Mouse (Mus musculus) ovary, adult 18-20 months (tissue): ENCODE data around the gene Manba.

Source experiments
- DNase-seq: peaks from one replicate; pipeline ENCODE4 v3.0.0; 2022; ENCODE audit warnings: low spot score, mixed read lengths

Gene Manba

DNA sequence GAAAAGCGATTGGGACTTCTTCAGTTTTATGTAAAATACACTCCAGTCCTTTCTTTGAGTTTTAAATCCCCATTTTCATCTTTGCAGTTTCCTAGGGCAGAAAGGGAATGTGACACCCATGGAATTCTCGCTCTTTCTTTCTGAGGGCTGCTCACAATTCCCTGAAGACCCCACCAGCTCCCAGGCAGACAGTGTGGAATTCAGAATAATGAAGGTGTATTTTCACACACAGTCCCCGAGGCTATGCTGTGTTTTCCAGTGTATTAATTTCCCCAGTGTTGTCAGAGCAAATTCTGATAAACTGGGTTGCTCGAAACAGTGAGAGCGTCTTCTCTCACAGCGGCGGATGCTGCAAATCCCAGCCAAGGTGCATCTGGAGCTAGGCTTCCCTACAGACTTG lies 44.3 kb downstream of the Manba start:
- DNase-seq = no peak

DNA sequence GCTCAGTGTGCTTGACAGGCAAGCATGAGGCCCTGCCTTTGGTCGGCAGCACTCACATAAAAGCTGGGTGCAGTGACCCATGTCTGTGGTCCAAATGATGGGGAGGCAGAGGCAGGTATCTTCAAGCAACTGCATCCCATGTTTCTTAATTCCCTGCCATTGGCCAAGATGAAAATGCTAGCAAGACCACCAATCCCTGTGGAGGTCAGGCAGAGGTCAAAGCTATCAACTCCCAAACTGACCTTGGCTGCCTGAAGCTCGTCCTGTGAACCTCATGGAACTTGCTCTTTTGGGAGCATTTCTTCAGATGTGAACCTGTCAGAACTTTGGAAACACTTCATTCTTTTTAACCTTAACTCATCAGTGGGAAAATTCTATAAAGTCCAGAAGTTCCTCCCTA lies 46.4 kb downstream of the Manba start:
- DNase-seq = no peak

DNA sequence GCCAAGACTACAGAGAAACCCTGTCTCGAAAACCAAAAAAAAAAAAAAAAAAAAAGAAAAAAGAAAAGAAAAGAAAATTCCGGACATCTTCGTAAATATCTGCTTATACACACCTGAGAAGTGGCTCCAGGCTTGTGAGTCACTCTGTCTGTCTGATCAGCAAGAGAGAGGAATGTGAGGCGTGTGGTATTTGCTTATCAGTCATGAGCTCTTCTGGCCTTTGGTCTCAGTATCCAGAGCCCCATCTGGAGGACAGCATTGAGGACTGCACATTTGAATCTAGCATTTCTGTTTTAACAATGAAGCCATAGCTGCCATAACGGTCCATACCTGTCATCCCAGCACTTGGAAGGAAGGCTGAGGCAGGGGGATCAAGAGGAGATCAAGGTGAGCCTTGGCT lies 48.7 kb downstream of the Manba start:
- no peak for DNase-seq

DNA sequence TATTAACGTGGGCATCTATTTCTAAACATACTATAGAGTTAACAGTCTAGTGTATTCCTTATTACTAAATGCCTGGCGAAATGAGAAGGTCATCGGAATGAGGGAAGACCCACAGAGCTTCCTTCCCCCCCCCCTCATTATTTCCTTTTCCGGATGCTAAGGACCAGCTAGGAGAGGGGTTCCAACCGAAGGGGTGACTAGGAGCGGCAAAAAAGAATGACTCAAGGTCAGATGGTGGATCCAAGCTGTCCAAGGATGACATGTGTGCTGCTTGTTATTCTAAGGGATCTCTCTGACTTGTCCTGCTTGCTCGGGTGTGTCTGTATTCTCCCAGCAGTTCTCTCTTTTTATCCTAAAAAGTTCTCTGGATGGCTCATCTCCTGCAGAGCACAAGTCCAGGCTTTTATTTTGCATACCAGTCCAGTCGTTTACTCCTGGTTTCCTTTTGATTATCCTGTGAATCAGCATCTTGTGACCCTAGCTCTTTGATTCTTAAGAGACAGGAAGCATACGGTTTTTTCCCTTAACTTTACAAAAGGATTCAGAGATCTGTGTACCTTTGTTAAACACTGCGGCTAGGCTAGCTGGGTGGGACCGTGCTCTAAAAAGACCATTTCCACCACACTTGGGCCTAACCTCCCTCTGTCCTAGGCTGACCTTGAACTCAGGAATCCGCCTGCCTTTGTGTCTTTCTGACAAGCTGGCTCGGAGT lies 61.0 kb downstream of the Manba start:
- DNase-seq = no peak

DNA sequence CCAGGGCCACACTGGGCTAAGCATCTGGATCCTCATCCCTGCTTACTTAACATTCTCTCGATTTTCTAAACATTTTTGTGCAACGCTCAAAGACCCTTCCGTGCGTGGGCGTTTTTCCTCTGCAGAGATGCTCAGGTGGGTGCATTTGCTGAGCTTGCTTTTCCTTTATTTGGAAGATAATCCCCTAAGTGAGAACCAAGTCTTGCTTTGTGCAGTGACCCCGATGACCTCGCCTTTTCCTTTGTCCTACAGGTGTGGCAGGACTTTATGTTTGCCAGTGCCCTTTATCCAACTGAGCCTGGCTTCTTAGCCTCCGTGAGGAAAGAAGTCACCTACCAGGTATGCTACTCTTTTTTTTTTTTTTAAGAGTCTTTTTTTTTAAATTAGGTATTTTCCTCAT lies 61.9 kb downstream of the Manba start:
- no peak for DNase-seq

DNA sequence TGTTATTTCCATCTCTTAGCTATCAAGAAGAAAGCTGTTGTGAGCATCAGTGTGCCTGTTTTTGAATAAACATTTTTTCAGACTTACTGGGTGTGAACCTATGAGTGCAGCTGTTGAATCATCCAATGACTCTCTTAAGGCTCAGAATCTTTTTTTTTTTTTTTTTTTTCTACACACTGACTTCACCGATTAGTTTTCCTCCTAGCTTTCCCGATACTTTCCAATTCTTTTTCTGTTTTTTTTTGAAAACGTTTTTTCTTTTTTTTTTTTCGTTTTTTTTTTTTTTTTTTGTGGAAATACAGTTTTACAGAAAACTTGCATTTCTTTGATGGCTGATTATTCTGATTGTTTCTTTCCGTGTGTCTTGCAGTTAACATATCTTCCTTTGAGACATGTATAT lies 67.5 kb downstream of the Manba start:
- no peak for DNase-seq

DNA sequence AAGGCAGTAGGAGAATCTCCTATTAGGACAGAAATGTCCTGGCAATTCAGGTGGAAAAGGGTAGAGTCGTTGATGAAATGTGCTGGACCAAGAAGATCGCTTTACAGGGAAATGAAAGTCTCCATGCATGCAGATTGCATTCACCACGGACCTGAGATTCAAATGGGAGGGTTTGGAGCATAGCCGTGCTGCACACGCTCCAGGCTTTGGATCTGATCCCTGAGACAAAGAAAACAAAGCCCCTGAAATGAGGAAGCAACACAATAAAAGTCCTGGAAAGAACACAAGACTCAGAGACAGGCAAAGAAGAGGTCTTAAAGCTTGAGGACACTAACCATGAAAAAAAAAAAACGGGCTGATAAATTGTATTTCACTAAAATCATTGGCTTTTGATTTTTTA lies 69.8 kb downstream of the Manba start:
- DNase-seq = no peak

DNA sequence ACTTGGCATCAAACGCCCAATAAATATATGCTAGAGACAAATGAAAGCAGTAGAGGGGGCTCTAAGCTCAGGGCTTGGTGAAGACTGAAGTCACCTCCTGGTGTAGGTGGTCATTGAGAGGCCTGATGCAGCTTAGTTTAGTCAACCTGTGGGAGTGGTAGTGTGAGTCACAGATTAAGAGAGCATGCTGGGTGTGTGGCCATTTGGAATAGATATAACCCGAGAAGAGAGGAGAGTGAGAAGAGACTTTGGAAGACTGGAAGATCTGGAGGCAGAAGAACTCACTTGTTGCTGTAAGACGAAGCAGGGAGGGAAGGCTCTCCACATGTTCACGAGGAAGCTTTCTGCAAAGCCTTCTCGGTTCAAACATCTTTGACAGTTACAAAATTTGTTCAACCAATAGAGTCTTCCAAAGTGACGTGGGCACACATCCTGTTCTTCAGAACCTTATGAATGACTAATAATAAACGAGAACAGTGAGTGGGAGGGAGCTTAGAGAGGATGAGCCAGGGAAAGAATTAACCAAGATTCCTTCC lies 70.7 kb downstream of the Manba start:
- DNase-seq = no peak

DNA sequence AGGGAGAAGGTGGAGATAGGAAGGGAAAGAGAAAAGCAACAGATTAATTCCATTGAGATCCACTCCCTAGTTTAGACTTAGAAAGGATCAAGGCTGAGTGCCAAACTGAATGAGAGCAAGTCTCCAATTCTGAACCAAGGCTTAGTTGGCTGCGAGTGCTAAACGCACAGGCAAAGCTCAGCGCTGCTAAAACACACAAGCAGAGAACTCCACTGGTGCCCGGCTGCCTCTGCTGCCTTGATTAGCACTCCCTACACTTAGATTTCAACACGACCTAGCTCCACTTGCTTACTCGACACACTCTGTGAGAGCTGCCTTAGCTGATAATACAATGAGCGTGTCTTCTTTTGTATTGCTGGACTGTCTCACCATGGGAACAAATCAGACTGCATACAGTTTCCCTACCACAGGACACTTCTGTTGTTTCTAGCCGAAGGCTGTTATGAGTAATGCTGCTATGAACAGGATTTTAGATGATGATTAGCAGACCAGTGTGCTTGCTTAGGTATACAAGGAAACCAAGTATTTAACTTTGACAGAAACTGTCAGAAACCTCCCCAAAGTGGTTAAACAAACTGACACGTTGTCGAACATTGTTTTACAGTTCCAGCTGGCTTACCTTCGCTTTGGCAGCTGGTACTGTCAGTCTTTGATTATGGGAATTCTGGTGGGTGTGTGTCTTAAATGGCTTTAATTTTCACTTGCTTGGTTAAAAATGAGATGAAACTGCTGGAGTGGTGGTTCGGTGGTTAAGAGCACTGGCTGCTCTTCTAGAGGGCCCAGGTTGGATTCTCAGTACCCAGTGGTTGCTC lies 71.6 kb downstream of the Manba start:
- DNase-seq = no peak

DNA sequence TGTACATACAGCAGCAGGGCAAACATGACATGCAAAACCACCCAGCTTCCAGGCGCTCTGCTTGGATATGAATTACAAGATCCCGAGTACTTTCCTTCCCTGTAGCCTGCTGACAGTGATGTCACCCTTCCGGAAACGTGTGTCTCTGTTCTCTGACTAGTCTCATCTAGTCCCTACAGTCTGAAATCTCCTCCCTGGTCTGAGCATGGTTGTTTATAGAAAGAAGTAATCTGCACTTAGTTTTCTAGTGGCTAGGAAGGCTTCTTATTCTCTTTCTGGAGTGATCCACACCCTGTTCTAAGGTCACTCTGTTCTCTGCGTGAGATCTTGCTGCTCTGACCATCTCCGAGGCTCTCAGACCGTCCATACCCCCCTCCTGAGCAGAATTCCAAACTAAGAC lies 76.6 kb downstream of the Manba start:
- no peak for DNase-seq

DNA sequence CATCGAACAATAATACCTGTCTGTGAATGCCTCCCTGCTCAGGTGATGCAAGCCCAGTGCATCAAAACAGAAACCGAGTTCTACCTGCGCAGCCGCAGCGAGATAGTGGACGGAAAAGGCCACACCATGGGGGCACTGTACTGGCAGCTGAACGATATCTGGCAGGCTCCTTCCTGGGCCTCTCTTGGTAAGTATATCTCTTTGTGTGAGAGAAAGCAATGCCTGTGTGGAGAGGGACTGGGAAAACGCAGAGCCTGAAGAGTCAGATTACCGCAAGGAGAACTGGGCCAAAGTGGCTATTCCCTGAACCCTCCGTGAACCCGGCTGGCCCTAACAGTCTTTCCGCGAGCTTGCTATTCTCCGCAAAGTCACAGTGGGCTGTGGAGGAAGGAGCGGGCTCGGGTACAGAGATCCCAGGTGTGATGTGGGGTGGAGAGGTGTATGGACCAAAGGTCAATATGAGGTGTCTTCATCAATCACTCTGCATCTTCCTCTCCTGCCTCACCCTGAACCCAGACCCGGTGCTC lies 77.8 kb downstream of the Manba start:
- DNase-seq = no peak

DNA sequence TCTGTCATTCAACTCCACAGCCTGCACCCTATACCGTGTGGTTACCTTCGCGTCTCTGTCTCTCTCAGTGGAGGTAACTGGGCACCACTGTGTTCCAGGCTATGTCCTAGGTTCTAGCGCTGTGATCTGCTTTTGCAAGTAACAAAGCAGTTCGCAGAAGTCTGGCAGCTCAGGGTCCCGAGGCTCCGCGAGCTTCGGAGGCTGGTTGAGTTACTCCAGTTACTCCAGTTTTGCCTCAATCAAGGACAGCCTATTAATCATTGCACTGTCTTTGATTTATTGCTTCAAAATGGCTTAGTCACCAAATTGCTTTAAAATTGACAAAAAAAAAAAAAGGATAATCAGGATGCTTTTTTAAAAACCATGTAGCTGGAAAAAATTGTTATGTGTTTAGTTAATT lies 79.3 kb downstream of the Manba start:
- no peak for DNase-seq

DNA sequence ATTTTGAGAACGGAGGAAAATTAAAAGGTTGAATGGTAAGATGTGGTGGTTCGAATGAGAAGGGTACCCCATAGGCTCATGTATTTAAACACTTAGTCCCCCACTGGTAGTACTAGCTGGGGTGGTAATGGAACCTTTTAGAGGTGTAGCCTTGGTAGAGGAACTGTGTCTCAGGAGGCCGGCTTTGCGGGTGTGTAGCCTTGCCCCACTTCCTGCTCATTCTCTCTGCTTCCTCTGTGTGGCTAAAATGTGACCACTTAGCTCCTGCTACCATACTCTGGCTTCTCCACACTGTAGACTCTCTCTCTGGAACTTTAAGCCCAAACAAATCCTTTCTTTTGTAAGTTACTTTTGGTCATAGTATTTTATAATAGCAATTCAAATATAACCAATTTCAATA lies 79.9 kb downstream of the Manba start:
- no peak for DNase-seq

DNA sequence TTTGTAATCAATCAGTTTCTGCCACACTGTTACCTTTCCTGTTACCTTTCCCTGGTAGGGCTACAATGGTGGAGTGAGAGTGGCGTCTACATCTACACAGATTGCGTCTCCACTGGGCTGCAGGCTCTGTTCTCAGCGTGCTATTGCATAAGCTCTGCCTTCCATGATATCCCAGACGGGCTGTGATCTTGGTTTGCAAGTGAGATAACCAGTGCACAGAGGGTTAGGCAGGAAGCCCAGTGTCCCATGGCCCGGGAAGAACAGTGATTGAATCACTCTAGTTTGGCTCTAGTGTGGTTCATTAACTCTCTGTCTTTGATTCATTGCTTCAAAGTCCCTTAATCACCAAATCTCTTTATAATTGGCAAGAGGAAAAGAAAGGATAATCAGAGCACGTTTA lies 82.5 kb downstream of the Manba start:
- DNase-seq = no peak

DNA sequence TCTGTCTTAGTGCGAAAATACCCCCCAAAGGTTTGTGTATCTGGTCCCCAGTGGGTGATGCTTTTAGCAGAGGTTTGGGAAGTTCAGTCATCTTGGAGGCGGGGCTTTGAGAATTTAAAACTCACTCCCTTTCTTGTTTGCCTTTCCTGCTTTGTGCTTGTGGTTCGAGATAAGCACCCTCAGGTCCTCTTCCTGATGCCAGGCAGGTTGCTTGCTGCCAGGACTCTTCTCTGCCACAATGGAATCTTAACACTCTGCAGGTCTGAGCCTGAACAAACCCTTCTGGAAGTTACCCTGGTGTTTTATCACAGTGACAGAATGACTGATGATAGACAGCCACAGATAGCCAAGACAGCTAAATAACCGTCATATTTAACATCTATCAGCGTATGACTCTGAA lies 83.2 kb downstream of the Manba start:
- no peak for DNase-seq

DNA sequence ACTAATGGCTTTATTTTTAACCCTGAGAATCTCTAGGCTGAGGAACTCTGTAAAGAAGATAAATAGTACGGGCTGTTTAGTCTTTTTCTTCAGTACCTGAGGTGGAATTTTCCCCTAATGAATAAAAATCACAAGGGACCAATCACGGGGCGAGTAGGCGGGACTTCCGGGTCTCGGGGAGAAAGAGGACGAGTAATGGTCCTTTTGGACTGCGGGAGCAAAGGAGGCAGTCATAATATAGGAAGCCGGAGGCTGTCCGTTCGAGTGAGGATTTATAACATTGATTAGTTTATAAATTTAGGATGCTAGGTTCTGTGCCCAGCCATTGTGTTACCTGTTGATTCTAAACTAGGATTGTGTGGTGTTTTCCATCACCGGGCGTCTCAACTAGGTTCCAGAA lies 86.1 kb downstream of the Manba start:
- DNase-seq = no peak

DNA sequence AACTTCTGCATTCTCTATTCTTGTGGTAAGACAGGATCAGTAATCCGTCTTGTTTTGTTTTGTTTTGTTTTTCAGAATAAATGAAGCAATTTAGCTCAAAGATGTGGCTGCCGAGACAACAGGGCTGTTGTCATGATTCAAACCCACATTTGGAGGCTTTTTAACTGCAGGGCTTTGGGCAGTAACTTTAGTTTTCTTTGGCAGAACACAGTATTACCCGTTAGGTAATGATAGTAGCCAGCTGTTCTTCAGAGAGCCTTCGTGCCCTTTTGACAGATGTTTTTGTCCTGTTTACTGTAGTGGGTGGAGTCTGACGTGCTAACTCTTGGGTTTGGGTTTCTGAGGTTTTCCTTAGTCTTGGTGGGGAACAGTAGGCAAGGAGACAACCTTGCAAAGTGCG lies 87.6 kb downstream of the Manba start:
- DNase-seq = no peak

DNA sequence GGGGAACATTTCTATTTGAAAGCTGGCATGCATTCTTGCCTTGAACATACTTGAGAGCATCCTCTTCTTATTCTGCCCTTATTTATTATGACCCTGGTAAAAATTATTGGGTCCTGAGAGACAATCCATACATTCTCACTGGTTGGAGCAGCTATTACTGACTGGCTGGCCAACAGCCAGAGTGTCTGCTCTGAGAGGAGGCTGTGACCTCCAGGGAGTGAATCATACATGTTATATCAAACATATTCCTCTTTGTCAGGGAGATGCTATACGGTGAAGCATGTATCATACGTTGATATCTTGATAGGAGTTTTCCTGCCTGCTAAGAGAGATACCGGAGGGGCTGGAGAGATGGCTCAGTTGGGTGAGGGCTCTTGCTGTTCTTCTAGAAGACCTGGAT lies 89.7 kb downstream of the Manba start:
- DNase-seq = no peak

DNA sequence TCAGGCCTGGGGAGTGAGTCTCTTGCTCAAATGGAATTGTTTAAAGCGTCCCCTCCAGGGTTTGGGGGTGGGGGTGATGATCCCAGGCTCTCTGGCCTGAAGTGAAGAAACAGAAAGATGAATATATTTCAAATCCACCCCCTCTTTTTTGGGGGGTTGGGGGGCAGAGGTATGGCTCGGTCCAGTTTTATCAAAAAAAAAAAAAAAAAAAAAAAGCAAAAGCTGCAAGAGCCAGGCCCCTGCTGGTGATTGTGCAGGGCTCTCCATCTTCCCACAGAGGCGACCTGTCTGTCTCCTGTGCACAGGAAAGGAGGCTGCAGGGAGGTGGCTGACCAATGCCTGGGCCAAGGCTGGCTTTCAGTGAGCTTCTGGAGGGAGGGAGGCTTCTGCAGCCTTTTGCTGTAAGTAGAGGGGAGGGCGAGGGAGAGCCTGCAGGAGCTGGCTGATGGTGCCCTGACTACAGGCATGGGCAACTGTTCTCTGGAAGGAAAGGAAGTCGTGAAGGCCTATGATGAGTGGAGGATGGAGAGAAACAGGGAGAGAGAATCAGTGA lies 93.3 kb downstream of the Manba start:
- no peak for DNase-seq

DNA sequence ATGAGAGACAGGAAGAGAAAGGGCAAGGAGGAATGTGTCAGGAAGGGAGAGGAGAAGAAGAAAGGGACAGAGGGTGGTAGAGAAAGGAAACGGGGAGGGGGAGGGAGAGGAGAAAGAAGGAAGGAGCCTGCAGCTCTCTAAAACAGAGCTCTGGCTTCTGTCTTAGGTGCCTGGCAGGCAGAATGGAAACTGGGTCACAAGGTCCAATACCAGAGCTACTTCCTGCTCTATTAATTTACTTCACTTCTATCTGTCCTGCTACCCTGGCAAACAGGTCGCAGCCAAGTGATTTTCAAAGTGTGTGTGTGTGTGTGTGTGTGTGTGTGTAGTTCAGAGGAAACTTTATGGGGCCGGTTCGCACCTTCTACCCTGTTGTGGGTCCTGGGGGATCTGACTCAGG lies 93.8 kb downstream of the Manba start:
- no peak for DNase-seq

DNA sequence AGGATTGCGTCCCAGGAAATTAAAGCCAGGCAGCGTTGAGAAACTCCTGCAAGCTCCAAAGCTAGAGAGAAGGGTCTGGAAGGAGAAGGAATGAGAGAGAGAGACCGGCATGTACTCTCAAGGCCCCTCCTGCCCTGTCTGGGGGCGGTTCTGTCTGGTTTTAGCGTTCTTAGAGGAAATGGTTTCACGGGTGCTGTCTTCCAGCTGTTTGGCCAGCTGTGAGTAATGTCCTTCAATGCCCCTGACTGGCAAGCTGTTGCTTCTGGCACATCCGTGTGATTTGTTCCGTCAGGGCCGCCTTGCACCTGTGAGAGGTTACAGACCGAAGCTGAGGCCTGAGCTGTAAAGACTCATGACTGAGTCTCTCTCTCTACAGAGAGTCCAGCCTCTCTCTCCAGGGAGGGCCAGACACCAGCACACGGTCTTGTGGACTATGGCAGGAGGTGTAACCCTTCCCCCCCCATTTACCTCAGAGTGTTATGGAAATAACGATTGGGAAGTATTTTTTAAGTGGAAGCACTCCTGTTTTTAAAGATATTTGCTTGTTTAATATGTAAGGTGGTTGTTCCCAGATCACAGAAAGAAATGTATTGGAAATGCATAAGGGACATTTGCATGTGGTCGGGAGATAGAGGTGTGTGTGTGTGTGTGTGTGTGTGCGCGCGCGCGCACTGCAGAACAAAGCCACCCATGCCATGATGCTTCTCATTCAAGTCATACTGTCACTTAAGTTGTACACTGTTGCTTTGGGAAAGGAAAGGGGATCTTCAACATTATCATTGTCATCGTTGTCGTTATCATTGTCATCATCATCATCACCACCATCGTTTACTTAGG lies 95.2 kb downstream of the Manba start:
- no peak for DNase-seq

DNA sequence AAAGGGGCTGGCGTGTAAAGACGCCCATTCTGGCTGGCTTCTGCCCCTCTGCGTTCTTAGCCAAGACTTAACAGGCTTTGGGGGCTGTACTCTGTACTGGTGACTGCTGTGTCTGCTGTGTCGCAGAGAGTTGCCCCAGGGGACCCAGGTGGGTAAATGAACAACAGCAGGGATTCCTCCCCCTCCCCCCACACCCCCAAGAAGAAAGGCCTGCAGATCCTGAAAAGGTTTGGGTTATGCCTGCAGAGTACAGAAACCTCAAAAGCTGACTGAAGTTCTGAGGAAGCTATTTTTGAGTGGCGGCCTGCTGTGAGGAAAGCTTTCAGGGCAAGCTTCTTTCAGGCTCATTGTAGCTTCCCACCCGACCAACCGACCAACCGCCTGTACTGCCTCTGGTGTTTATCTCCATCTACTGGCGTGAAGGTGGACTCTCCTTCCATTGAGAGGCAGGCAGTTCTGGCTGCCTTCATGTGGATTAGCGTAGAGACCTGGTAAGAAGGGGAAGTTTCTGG lies 96.3 kb downstream of the Manba start:
- no peak for DNase-seq
